Mouse (Mus musculus) layer of hippocampus, adult 8-10 months (tissue): Measurements from ENCODE around the gene Olfr1052. TPM values are rescaled to one million over a fixed set of nuclear protein-coding genes. Genes with fewer than 3 reads are reported as not detected.
"Not testable (repeated sequence)": the region's sequence is repeated elsewhere in the genome, so short reads cannot be mapped to it uniquely, and the experiment has no call there.

ENCODE experiments used
- DNase-seq, 2 experiments: peaks; one replicate each; pipeline ENCODE4 v3.0.0; 2022; ENCODE audit warnings: low spot score in 2 of 2
- total RNA-seq, 4 experiments: library from RNA; stranded (reverse); gene quantifications; 2 replicates each; pipeline ENCODE4 v1.2.4; 2022

Gene Olfr1052
- total RNA-seq, result not detected

DNA sequence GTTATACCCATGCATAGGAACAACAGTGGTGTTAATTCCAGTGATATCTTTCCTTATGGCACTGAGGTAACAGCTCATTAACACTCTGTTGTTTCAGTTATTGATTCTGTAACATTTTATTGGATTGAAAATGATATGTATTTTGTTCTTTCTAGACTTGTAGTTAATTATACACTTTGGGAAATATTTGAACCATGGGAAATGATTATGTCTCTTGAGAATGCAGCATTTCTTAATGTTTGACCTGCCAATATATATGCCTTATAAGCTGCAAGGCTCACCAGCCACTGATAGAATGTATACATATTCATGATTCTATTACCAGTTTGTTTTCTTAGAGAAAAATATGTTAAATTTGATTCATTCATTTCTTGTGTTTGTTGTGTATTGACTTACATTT is at the start of gene Olfr1052:
Gene Olfr1052 (plus strand): TSS at position 301 of the 400 bp plus-strand sequence.
- DNase-seq, result no peak

- DNase-seq, result not testable (repeated sequence)
Observed at GRCm38 (mm10) chr2:86258228-86258627, 34.0 kb upstream of the Olfr1052 start, which contains the start of gene Olfr1049. Gene Olfr1049 (minus strand): TSS chr2:86258328.

DNA sequence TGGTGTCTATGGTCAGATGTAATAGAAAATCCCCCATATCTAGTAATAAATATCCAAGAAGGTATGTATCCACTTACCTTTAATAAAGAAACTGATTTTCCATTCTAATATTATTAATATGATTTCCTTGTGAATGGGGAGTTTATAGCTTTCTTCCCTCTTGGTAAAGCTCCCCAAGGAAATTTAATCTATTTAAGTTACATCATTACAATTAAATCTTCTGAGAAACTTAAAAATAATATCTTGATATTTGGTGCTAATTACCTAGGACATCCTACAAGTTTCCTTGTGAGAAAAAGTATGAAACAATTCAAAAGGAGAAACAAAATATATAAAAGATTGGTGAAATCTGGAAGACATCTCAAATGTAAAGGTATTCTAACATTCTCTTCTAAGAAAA is 13.3 kb upstream of the Olfr1052 start, which contains the start of gene Olfr1051:
Gene Olfr1051 (minus strand): TSS at position 101 of the 400 bp plus-strand sequence.
- not testable (repeated sequence) for DNase-seq

- DNase-seq, result no peak
Observed at GRCm38 (mm10) chr2:86315184-86315583, 22.9 kb downstream of the Olfr1052 start, which contains the start of gene Olfr1053. Gene Olfr1053 (minus strand): TSS chr2:86315284.

DNA sequence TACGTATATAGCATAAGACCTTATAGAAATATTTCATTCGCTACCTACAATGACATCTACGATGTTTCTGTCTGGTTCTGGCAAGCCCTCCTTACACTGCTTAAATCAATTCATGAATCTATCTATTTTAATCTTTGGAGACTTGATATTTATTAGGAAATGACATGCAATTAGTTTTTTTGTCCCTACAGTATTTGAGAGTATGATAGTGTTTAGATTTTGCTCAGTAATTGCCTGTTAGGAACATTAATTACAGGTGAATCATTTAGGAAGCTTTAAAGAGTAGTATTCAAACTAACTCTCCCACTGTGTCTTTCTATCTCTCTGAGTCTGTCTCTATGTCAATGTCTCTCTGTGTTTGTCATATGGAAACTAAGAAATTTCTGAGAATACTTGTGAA is 43.1 kb downstream of the Olfr1052 start, which contains the start of gene Olfr1054:
Gene Olfr1054 (minus strand): TSS at position 101 of the 400 bp plus-strand sequence.
- DNase-seq, result no peak

Other genes starting within 250 kb of the Olfr1052 start
- not detected for gene Olfr1034, start 246.6 kb upstream of the Olfr1052 start, total RNA-seq
- not detected for gene Olfr1036, start 218.5 kb upstream of the Olfr1052 start, total RNA-seq
- gene Olfr1037, start 205.1 kb upstream of the Olfr1052 start, total RNA-seq, result not detected
- gene Olfr1039, start 156.5 kb upstream of the Olfr1052 start, total RNA-seq, result under 1 TPM in 1 of 4 experiments, not detected in 3; 0.11 TPM
- not detected for gene Olfr1040, start 145.7 kb upstream of the Olfr1052 start, total RNA-seq
- gene Olfr1042, start 130.6 kb upstream of the Olfr1052 start, total RNA-seq, result not detected
- not detected for gene Olfr1043, start 124.9 kb upstream of the Olfr1052 start, total RNA-seq
- gene Olfr1044, start 114.6 kb upstream of the Olfr1052 start, total RNA-seq, result not detected
- not detected for gene Olfr52, start 106.8 kb upstream of the Olfr1052 start, total RNA-seq
- gene Olfr1045, start 89.4 kb upstream of the Olfr1052 start, total RNA-seq, result not detected
- not detected for gene Olfr1046, start 73.1 kb upstream of the Olfr1052 start, total RNA-seq
- not detected for gene Olfr1047, start 61.1 kb upstream of the Olfr1052 start, total RNA-seq
- gene Olfr1048, start 52.2 kb upstream of the Olfr1052 start, total RNA-seq, result not detected
- not detected for gene Olfr1049, start 34.1 kb upstream of the Olfr1052 start, total RNA-seq
- gene Olfr1051, start 13.4 kb upstream of the Olfr1052 start, total RNA-seq, result not detected
- gene Olfr1053, start 22.8 kb downstream of the Olfr1052 start, total RNA-seq, result not detected
- not detected for gene Olfr1054, start 43.0 kb downstream of the Olfr1052 start, total RNA-seq
- gene Olfr1055, start 57.8 kb downstream of the Olfr1052 start, total RNA-seq, result not detected
- not detected for gene Olfr1056, start 70.0 kb downstream of the Olfr1052 start, total RNA-seq
- gene Olfr1057, start 85.9 kb downstream of the Olfr1052 start, total RNA-seq, result not detected
- gene Olfr1058, start 96.1 kb downstream of the Olfr1052 start, total RNA-seq, result not detected
- gene Olfr1061, start 121.6 kb downstream of the Olfr1052 start, total RNA-seq, result not detected
- not detected for gene Olfr1062, start 134.3 kb downstream of the Olfr1052 start, total RNA-seq
- gene Olfr1065, start 158.1 kb downstream of the Olfr1052 start, total RNA-seq, result not detected
- gene Olfr1066, start 163.8 kb downstream of the Olfr1052 start, total RNA-seq, result not detected
- not detected for gene Olfr228, start 194.9 kb downstream of the Olfr1052 start, total RNA-seq
- not detected for gene Olfr1076, start 216.0 kb downstream of the Olfr1052 start, total RNA-seq